Mouse (Mus musculus): ENCODE data around the gene Cnot11.
A peak's percentile ranks its signal among the peaks of the same experiment; 100 is the strongest.

The Cnot11 gene

DNA sequence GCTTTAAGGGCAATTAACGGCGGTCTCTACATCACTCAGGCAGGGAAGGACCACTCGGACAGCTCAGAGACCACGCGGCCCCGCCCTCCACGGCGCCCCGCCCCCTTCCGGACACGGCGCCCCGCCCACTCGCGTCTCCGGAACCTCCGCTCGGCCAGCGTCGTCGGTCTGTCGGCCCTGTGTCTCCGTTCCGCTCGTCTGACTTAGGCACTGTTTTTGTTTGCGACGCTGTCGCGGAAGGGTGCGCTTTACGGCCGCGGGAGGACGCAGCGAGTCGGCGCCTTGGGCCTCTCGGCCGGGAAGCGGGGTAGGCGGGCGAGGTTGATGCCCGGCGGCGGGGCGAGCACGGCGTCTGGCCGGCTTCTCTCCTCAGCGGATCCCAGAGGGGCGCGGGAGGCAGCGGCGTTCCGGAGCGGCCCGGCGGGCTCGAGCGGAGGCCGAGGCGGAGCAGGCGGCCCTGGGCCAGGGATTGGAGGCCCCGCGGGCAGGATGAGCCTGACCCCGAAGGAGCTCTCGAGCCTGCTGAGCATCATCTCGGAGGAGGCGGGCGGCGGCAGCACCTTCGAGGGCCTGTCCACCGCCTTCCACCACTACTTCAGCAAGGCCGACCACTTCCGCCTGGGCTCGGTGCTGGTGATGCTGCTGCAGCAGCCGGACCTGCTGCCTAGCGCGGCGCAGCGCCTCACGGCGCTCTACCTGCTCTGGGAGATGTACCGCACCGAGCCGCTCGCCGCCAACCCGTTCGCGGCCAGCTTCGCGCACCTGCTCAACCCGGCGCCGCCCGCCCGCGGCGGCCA, 921 bp downstream of the Cnot11 start:
- peak; percentile 94 for DNase-seq (ENCODE audit: low spot score)

DNA sequence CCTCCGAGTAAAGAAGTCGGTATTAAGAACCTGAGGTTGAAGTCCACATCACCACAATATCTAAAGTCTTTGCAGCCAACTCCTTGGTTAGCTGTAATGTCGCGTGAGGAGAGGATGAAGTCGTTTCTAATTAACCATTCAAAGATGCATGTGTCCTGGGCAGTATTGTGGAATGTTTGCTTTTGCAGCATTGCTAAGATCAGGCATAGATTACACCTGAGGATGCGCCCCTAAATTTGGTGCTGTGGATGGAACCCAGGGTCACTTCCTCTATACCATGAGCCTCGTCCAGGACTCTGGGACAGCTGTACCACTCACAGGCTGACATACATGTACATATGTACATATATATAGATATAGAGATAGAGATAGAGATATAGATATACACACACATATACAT, 1.9 kb downstream of the Cnot11 start:
- DNase-seq (ENCODE audit: low spot score): no peak

DNA sequence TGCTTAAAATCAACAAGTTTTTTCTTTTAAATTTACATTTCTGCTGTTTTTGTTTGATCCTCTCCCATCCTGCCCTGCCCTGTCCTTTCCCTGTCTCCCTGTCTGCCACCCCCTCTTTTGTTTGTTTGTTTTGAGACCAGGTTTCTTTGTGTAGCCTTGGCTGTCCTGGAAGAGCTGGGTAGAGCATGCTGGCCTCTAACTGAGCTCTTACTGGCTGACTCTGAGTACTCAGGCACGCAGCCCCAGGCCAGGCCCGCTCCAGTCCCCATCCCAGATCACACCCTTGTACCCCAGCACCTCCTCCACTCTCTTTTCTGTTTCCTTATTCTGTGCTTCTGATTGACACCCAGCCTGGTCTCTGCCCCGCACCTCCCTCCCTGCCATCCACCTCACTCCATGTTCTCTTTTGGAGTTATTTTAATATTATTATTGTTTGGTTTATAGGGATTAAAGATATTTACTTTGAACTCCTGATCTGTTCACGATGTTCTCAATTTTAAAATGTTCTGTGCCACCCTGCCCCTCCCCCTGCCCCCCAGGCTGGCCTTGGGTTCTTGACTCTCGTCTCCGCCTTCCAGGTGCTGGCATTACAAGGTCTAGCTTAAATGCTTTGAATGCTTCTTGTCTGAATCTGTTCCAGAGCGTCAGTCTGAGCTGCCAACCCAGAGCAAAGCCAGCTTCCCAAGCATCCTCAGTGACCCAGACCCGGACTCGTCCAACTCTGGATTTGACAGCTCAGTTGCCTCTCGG, 3.0 kb downstream of the Cnot11 start:
- DNase-seq (ENCODE audit: low spot score): no peak

DNA sequence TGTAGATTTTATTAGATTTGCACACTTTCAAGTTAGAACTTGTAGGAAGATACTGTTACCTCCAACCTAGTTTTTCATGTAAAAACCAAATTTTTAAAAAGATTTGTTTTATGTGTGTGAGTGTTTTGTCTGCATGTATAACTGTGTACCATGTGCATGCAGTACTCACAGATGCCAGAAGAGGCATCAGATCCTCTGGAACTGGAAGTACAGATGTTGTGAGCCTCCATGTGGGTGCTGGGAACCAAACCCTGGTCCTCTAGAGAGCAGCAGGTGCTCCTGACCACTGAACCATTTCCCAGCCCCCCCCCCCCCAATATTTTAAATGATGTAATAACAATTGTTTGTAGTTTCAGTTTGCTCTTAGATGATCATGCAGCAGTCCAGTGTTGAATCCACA, 5.8 kb downstream of the Cnot11 start:
- DNase-seq (ENCODE audit: low spot score): no peak

DNA sequence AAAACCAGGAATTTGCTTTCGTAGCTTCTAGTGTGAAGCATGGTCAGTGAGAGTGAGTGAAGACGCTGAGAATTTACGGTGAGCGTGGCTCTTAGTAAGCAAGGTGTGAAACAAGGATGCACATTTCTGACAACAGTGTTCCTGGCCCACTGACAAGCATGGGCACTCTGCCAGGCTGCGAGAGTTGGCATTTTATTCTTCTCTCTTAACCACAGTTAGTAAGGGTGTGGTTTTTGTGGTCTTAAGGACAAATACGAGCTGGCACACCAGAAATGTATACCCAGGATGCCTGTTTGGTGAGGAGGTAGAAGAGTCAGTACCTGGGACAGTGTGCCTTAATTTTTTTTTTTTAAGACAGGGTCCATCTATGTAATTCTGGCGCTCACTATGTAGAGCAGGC, 10.8 kb downstream of the Cnot11 start:
- DNase-seq (ENCODE audit: low spot score): no peak

- no peak for DNase-seq (ENCODE audit: low spot score)
Measured at GRCm38 (mm10) chr1:39546160-39546866, 11.5 kb downstream of the Cnot11 start.

DNA sequence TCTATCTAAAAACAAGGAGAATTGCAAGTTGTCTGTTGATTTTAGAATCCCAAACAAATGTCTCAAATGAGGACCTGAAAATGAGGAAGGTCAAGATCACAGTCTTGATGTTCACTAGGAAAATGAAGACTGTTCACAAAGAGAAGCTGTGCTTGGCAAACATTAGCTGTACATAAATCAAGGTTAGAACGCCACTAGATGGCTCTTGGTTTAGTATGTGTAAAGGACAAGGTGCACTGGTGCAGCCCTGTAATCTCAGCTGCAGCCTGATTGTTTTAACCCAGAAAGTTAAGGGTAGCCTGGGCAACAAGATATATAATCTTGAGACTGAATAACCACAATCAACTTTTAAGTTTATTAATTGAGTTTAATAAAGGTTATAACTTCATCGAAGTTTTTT, 12.4 kb downstream of the Cnot11 start:
- no peak for DNase-seq (ENCODE audit: low spot score)

DNA sequence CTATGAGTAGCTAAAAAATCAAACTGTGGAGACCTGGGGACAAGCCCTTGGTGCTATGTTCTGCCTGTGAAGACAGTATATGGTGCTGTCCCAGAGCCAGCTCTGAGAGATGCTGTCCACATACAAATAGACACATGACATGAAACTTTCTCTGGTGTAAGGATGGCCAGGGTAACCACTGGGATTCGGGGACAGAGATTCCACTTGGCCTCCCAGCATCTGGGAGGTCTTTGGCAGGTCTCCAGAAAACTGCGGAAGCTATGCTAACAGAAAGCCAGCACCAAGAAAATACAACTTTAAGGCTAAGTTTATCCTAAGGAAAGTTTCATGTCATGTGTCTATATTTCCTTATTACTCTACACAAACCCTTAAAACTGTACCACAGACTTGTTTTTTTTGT, 15.0 kb downstream of the Cnot11 start:
- DNase-seq (ENCODE audit: low spot score): no peak

GRCm38 (mm10) chr1:39555556-39556415, 21.0 kb downstream of the Cnot11 start:
- no peak for DNase-seq (ENCODE audit: low spot score)

GRCm38 (mm10) chr1:39559009-39559408, 24.2 kb downstream of the Cnot11 start:
- DNase-seq (ENCODE audit: low spot score): no peak

GRCm38 (mm10) chr1:39561920-39562319, 27.1 kb downstream of the Cnot11 start:
- no peak for DNase-seq (ENCODE audit: low spot score)

GRCm38 (mm10) chr1:39563161-39563560, 28.4 kb downstream of the Cnot11 start:
- DNase-seq (ENCODE audit: low spot score): no peak

GRCm38 (mm10) chr1:39564603-39565002, 29.8 kb downstream of the Cnot11 start:
- no peak for DNase-seq (ENCODE audit: low spot score)

- no peak for DNase-seq (ENCODE audit: low spot score)
Measured at GRCm38 (mm10) chr1:39568079-39568478, 33.3 kb downstream of the Cnot11 start.

DNA sequence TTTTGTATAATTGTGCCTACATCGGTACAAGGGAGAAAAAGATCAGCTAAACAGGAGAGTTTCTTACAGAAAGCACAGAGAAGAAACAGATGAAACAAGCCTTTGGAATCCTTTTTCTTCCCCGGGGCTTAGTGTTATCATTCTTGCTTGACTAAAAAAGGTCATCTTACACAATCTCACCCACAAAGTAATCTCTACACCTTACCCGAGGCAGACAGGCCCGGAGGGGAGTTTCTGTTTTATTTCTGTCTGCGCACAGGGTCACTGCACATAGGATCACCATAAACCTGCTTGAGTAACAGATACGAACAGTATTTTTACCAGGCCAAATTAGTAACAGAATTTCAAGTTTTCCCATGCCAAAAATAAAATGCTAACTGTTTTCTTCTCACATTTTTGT, 36.9 kb downstream of the Cnot11 start:
- no peak for DNase-seq (ENCODE audit: low spot score)

DNA sequence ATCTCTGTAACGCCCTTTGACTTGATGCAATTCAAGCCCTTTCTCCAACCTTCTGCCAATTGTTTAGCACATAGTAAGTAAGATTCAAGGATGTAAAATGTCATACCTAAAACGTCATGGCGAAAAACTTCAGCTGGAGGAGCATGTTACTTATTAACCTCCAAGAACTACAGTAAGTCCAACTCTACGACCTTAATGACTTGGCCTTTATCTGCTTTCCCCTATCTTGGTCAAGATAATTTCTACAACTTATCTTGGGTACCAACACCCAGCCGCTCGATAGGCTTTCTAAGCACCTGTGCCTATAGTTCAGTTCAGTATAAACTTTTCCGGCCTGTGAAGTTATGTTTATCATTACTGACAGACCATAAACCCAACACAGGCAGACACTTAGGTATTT, 39.1 kb downstream of the Cnot11 start:
- DNase-seq (ENCODE audit: low spot score): no peak

DNA sequence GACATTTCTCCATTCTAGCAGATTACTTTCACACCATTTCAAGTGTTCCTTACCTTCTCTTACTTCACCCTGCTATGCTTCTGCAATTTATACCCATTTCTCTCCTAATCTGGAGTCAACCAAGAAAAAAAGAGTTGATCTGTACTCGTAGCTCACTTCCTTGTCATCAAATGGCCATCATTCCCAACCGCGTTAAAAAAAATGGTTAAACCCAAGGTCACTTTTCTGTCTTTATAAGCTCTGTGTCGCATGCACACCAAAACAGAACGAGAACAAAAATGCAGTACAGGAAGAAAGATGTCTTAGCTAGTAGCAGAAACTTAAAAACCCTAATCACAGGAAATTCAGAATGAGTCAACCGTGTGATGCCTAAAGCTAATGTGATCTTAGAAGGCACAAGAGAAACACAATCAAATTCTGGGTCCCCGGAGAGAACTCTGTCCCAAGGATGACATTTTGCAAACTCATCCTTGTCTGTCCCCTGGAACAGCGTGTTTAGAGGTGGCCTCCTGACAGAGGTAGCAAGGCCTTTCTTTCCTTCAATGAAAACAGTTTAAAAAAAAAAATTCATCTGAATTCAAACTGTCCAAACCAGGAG, 41.1 kb downstream of the Cnot11 start:
- DNase-seq (ENCODE audit: low spot score): no peak

DNA sequence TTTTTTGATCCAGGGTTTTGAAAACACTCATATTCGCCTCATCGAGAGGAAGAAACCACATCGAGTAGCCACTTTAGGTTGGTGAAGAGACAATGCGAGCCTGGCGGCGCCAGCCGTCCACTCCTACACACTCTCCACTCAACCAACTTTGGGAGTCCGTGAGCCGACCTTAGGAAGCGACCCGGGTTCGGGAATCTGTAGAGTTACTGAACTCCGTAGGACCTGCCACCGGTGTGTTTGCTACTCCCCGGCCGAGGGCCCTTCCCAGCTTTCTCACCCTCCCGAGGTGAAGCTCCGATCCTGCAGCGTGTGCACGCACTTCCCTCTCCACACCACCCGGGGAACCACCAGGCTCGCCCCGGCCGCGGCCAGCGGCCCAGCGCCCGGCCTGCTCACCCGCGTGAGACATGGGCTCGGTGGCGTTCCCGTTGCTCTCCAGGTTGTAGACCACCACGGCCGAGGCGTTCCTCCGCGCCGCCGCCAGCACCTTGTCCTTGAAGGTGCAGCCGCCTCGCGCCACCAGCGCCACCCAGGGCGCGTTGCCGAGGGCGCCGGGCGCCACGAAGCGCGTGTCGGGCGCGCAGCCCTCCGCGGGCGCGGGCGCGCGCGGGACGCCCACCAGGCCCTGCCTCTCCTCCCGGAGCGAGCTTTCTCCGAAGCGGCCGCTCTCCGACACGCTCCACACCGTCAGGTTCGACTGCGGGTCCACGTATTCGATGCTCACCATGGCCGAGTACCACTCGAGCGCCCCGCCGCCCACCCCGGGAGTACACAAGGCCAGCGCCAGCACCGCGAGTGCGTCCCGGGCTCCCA, 41.8 kb downstream of the Cnot11 start:
- DNase-seq (ENCODE audit: low spot score): peak; percentile 57

GRCm38 (mm10) chr1:39577253-39577705, 42.5 kb downstream of the Cnot11 start, which contains the start of gene Rnf149:
Rnf149 (minus strand) TSS chr1:39577405.
- DNase-seq (ENCODE audit: low spot score): peak; percentile 98

DNA sequence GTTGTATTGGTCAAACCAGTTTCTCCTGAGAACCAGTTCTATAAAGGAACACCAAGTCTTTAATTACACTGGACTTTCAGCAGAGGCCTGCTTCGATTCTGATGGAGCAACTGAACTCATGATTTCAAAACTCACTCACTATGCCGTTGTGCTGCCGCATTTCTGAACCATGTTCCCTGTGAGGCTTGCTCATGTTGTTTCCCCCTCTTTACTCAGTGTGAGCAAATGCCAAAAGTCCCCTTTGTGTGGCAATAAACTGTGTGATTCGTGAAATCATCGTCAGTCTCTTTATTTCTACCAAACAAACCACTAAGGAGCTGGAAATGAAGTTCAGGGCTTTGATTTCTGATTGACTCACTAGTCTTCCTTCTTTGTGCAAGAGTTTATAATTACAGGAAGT, 43.7 kb downstream of the Cnot11 start:
- DNase-seq (ENCODE audit: low spot score): no peak
